Comparison of ENCODE assay signal across 26 mouse cellular contexts in the genomic region with DNA sequence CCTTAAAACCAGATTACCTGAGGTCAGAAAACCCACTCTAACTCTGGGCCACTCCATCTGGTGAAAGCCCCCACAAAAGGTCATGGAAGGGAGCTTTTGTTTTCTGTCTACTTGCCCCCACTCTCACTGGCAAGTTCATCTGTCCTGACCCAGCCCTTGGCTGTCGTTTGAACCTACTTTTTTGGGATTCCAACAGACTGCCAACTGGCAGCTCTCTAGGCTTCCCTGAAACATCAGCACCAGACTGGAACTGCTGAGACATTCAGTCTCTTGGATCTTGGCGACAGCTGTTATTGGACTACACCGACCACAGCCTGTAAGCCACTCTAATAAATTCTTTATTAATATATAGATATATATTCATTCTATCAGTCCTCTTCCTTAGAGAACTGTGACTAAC. TPM values are rescaled to one million over a fixed set of nuclear protein-coding genes. Genes with fewer than 3 reads are reported as not detected.
A peak's percentile ranks its signal among the peaks of the same experiment; 100 is the strongest.
DNase-seq lines count a peak whose midpoint lies in the region; ATAC-seq and TF ChIP-seq lines count a peak whose summit lies in the region.
"Had no signal": no experiment of that assay in that cellular context is flagged by ENCODE, and none has a peak within 500 bp of the region (broad histone marks: within the 10 kb centered on the region; RNA-seq: fewer than 3 reads in every experiment).

No protein-coding gene starts in this region.

- peaks cover 14% of the 10 kb centered on the region; the same call in 1 of the 2 replicates for H3K4me1 ChIP-seq in liver, adult 2 months (ENCODE audit: control insufficient read depth, insufficient read depth, low read length)
- no peaks in the 10 kb centered on the region for H3K4me1 ChIP-seq in forebrain, embryonic 11.5 days (replicated peaks; ENCODE audit: control insufficient read depth, insufficient read depth, low read length)
- H3K4me1 ChIP-seq: embryonic facial prominence, embryonic 12.5 days; embryonic facial prominence, embryonic 15.5 days; forebrain, embryonic 13.5 days had no signal

- peaks cover 3% of the 10 kb centered on the region; the same call in 1 of the 2 replicates for H3K36me3 ChIP-seq in liver, adult 2 months (ENCODE audit: control insufficient read depth, insufficient read depth, low read length)
- no peaks in the 10 kb centered on the region; the same call in 1 of the 2 replicates for H3K36me3 ChIP-seq in macrophage (ENCODE audit: inconsistent target)
- no peaks in the 10 kb centered on the region; the same call in 1 of the 2 replicates for H3K36me3 ChIP-seq in forebrain, embryonic 11.5 days (ENCODE audit: control insufficient read depth, insufficient read depth, low read length)

- H3K4me2 ChIP-seq in forebrain, embryonic 11.5 days (ENCODE audit: low read depth, low read length, severe bottlenecking): no peak overlapping the region
- H3K4me2 ChIP-seq: embryonic facial prominence, embryonic 12.5 days; embryonic facial prominence, embryonic 15.5 days; forebrain, embryonic 13.5 days; heart, embryonic 12.5 days; heart, embryonic 15.5 days; hindbrain, embryonic 14.5 days had no signal

- TF ChIP-seq POLR2A in liver, adult 2 months (IDR thresholded peaks at IDR 0.05; ENCODE audit: extremely low read depth, insufficient read depth, low read length): no peak

- peak; percentile 4 to 22 for DNase-seq in gastrocnemius, adult 8-10 months (ENCODE audit: low spot score in 2 of 2)
- DNase-seq in gastrocnemius, postnatal 36 days: no peak
- peak; percentile 53 for DNase-seq in liver, adult 2 months (ENCODE audit: extremely low read depth, low read depth, low spot score)
- DNase-seq in liver: no peak
- peak; percentile 10 for DNase-seq in gastrocnemius, postnatal 14 days
- no peak for DNase-seq in right cerebral cortex, postnatal 10 days (ENCODE audit: low spot score in 2 of 2)
- no peak for DNase-seq in forebrain, embryonic 11.5 days (ENCODE audit: low spot score)
- DNase-seq: adrenal gland, adult 2 months; adrenal gland, postnatal 14 days; cerebellum, adult 2 months; cerebellum, adult 9-11 months; cerebellum, postnatal 25 days; heart, postnatal 4 days; kidney, adult 18-20 months had no signal

- no peak for TF ChIP-seq CTCF in liver, adult 2 months (IDR thresholded peaks at IDR 0.05; ENCODE audit: low read depth, low read length)

- no peak overlapping the region for H3K9ac ChIP-seq in liver, adult 2 months (ENCODE audit: low read depth, low read length)
- no peak overlapping the region for H3K9ac ChIP-seq in forebrain, embryonic 11.5 days (ENCODE audit: low read length)
- H3K9ac ChIP-seq: embryonic facial prominence, embryonic 12.5 days; embryonic facial prominence, embryonic 15.5 days; forebrain, embryonic 13.5 days; heart, embryonic 12.5 days; heart, embryonic 15.5 days; hindbrain, embryonic 14.5 days had no signal

- no peak overlapping the region for H3K27ac ChIP-seq in liver, adult 2 months (replicated peaks; ENCODE audit: insufficient read depth, low read depth, low read length)
- H3K27ac ChIP-seq in macrophage: peak overlapping the region; percentile 98
- H3K27ac ChIP-seq in forebrain, embryonic 11.5 days (ENCODE audit: low read depth, low read length): no peak overlapping the region
- H3K27ac ChIP-seq: embryonic facial prominence, embryonic 12.5 days; embryonic facial prominence, embryonic 15.5 days; forebrain, embryonic 13.5 days; heart, embryonic 15.5 days; hindbrain, embryonic 14.5 days; hindbrain, postnatal 0 days had no signal

- no peaks in the 10 kb centered on the region for H3K9me3 ChIP-seq in forebrain, embryonic 11.5 days (ENCODE audit: control insufficient read depth, low read length)
- H3K9me3 ChIP-seq: embryonic facial prominence, embryonic 12.5 days; embryonic facial prominence, embryonic 15.5 days; forebrain, embryonic 13.5 days; heart, embryonic 12.5 days; heart, embryonic 15.5 days had no signal

- no peaks in the 10 kb centered on the region for H3K27me3 ChIP-seq in liver, adult 2 months (ENCODE audit: control insufficient read depth, insufficient read depth, low read length)
- H3K27me3 ChIP-seq in forebrain, embryonic 11.5 days (ENCODE audit: control insufficient read depth, insufficient read depth, low read length): no peaks in the 10 kb centered on the region
- H3K27me3 ChIP-seq: embryonic facial prominence, embryonic 12.5 days; embryonic facial prominence, embryonic 15.5 days; forebrain, embryonic 13.5 days; heart, embryonic 12.5 days; heart, embryonic 15.5 days had no signal

- intact Hi-C loops in gastrocnemius, postnatal 36 days (cut with DNase I): no loop called here
- intact Hi-C loops in gastrocnemius, postnatal 14 days (cut with DNase I; ENCODE audit: low total_unique reads): no loop called here

- ATAC-seq in forebrain, embryonic 11.5 days (replicated peaks; ENCODE audit: low FRiP score): no peak
- ATAC-seq: CD4-positive, CD25-positive, alpha-beta regulatory T cell, adult 4 months; forebrain, embryonic 13.5 days; forebrain, embryonic 16.5 days; hindbrain, postnatal 0 days; inflammation-experienced regulatory T-cells, adult 6 months; intestine, embryonic 16.5 days had no signal

- peaks cover 28% of the 10 kb centered on the region for H3K79me2 ChIP-seq in liver, adult 2 months (ENCODE audit: control insufficient read depth, insufficient read depth, low read length)
- H3K79me2 ChIP-seq in macrophage (ENCODE audit: inconsistent target): peaks cover 89% of the 10 kb centered on the region

- 30% methylated on average over 3 of the region's 3 CpGs for WGBS in liver, adult 2 months
- 90% methylated on average over 3 of the region's 3 CpGs for WGBS in macrophage (ENCODE audit: missing documents)
- 93% methylated on average over 3 of the region's 3 CpGs for WGBS in forebrain, embryonic 11.5 days

- H3K4me3 ChIP-seq in liver, adult 2 months (ENCODE audit: insufficient read depth, low read depth, low read length): no peak overlapping the region
- H3K4me3 ChIP-seq in macrophage (ENCODE audit: inconsistent target): no peak overlapping the region
- H3K4me3 ChIP-seq in forebrain, embryonic 11.5 days (ENCODE audit: low read depth, low read length): no peak overlapping the region
- H3K4me3 ChIP-seq: embryonic facial prominence, embryonic 12.5 days; embryonic facial prominence, embryonic 15.5 days; forebrain, embryonic 13.5 days; heart, embryonic 12.5 days; heart, embryonic 15.5 days had no signal

RNA-seq across cellular contexts. Expression of gene Ube2l3, which starts 19.4 kb away (rescaled TPM):
- 100 to 1,000 TPM; 119 to 134 (median 127) TPM for total RNA-seq in gastrocnemius, adult 8-10 months (2022)
- 100 to 1,000 TPM; 130 to 135 TPM for total RNA-seq in gastrocnemius, postnatal 36 days (2021)
- total RNA-seq in liver, adult 2 months (2014; rRNA removed): 33.8 and 34.7 TPM in 2 replicates
- polyA plus RNA-seq in liver, adult 2 months (2012; rRNA removed): 45.7 and 54.0 TPM in 2 replicates
- total RNA-seq in gastrocnemius, postnatal 14 days (2021): 100 to 1,000 TPM; 144 TPM
- 10 to 100 TPM; 28.9 to 86.2 (median 49.7) TPM for total RNA-seq in macrophage (2018; cell fraction: chromatin; rRNA removed)
- 100 to 1,000 TPM; 225 to 367 (median 264) TPM for total RNA-seq in macrophage (2018; cell fraction: cytosol; rRNA removed)
- total RNA-seq in macrophage (2018; cell fraction: nucleus; rRNA removed): 10 to 100 TPM; 29.9 to 94.3 (median 69.2) TPM
- polyA plus RNA-seq in macrophage (2018): 216 to 529 TPM (median 268 TPM) in 3 replicates
- polyA plus RNA-seq in forebrain, embryonic 11.5 days (2014; fragmentation: Nextera tagmentation; extraction: Ambion mirVana): 379 and 399 TPM in 2 replicates

RNA-seq across cellular contexts. Expression of gene Rimbp3, which starts 25.4 kb away (rescaled TPM):
- total RNA-seq in gastrocnemius, adult 8-10 months (2022): under 1 TPM in 2 of 4 experiments, not detected in 2; 0.05 TPM
- not detected for total RNA-seq in gastrocnemius, postnatal 36 days (2021)
- total RNA-seq in liver, adult 2 months (2014; rRNA removed): not detected in 2 replicates
- polyA plus RNA-seq in liver, adult 2 months (2012; rRNA removed): not detected in 2 replicates
- total RNA-seq in gastrocnemius, postnatal 14 days (2021): under 1 TPM in 1 of 2 experiments, not detected in 1; 0.10 TPM
- total RNA-seq in macrophage (2018; cell fraction: chromatin; rRNA removed): under 1 TPM in 8 of 26 experiments, not detected in 18; 0.12 to 0.18 (median 0.15) TPM
- not detected for total RNA-seq in macrophage (2018; cell fraction: cytosol; rRNA removed)
- under 1 TPM in 5 of 26 experiments, not detected in 21; 0.08 to 0.25 (median 0.18) TPM for total RNA-seq in macrophage (2018; cell fraction: nucleus; rRNA removed)
- polyA plus RNA-seq in macrophage (2018): not detected in 3 replicates
- polyA plus RNA-seq in forebrain, embryonic 11.5 days (2014; fragmentation: Nextera tagmentation; extraction: Ambion mirVana): 1.6 and 1.9 TPM in 2 replicates
- polyA plus RNA-seq: adrenal gland, adult 2 months; CD4-positive, CD25-positive, alpha-beta regulatory T cell, adult 4 months had no signal

RNA-seq across cellular contexts. Expression of gene Ccdc116, which starts 36.0 kb away (rescaled TPM):
- total RNA-seq in gastrocnemius, adult 8-10 months (2022): under 1 TPM in 1 of 4 experiments, not detected in 3; 0.10 TPM
- total RNA-seq in gastrocnemius, postnatal 36 days (2021): under 1 TPM in 1 of 2 experiments, not detected in 1; 0.26 TPM
- 0.07 TPM in 1 of 2 replicates, not detected in the other for total RNA-seq in liver, adult 2 months (2014; rRNA removed)
- 0.05 and 0.07 TPM in 2 replicates for polyA plus RNA-seq in liver, adult 2 months (2012; rRNA removed)
- under 1 TPM in 1 of 2 experiments, not detected in 1; 0.13 TPM for total RNA-seq in gastrocnemius, postnatal 14 days (2021)
- total RNA-seq in macrophage (2018; cell fraction: chromatin; rRNA removed): 1 to 10 TPM in 9 of 26 experiments, under 1 TPM in 17; 0.20 to 2.2 (median 0.70) TPM
- under 1 TPM in 14 of 26 experiments, not detected in 12; 0.03 to 0.32 (median 0.05) TPM for total RNA-seq in macrophage (2018; cell fraction: cytosol; rRNA removed)
- total RNA-seq in macrophage (2018; cell fraction: nucleus; rRNA removed): 1 to 10 TPM in 6 of 26 experiments, under 1 TPM in 18, not detected in 2; 0.36 to 1.8 (median 0.62) TPM
- 0.03 to 0.11 TPM in 2 of 3 replicates, not detected in the other for polyA plus RNA-seq in macrophage (2018)
- 0.61 and 0.97 TPM in 2 replicates for polyA plus RNA-seq in forebrain, embryonic 11.5 days (2014; fragmentation: Nextera tagmentation; extraction: Ambion mirVana)
- total RNA-seq: adrenal gland, postnatal 14 days had no signal

RNA-seq across cellular contexts. Expression of gene Ydjc, which starts 38.6 kb away (rescaled TPM):
- under 1 TPM in 1 of 4 experiments, not detected in 3; 0.22 TPM for total RNA-seq in gastrocnemius, adult 8-10 months (2022)
- total RNA-seq in gastrocnemius, postnatal 36 days (2021): under 1 TPM in 1 of 2 experiments, not detected in 1; 0.20 TPM
- 0.28 and 0.94 TPM in 2 replicates for total RNA-seq in liver, adult 2 months (2014; rRNA removed)
- polyA plus RNA-seq in liver, adult 2 months (2012; rRNA removed): 0.22 and 0.48 TPM in 2 replicates
- under 1 TPM; 0.40 to 0.53 TPM for total RNA-seq in gastrocnemius, postnatal 14 days (2021)
- 1 to 10 TPM in 13 of 26 experiments, under 1 TPM in 8, not detected in 5; 0.44 to 4.1 (median 1.3) TPM for total RNA-seq in macrophage (2018; cell fraction: chromatin; rRNA removed)
- total RNA-seq in macrophage (2018; cell fraction: cytosol; rRNA removed): 1 to 10 TPM; 1.3 to 3.9 (median 2.1) TPM
- total RNA-seq in macrophage (2018; cell fraction: nucleus; rRNA removed): 1 to 10 TPM in 14 of 26 experiments, under 1 TPM in 12; 0.35 to 9.0 (median 1.0) TPM
- 1.3 to 7.1 TPM (median 2.0 TPM) in 3 replicates for polyA plus RNA-seq in macrophage (2018)
- 5.7 and 6.0 TPM in 2 replicates for polyA plus RNA-seq in forebrain, embryonic 11.5 days (2014; fragmentation: Nextera tagmentation; extraction: Ambion mirVana)

RNA-seq across cellular contexts. Expression of gene Hic2, which starts 50.4 kb away (rescaled TPM):
- total RNA-seq in gastrocnemius, adult 8-10 months (2022): 1 to 10 TPM; 1.1 to 1.5 (median 1.4) TPM
- total RNA-seq in gastrocnemius, postnatal 36 days (2021): 1 to 10 TPM; 1.1 to 1.3 TPM
- total RNA-seq in liver, adult 2 months (2014; rRNA removed): 0.83 and 1.2 TPM in 2 replicates
- polyA plus RNA-seq in liver, adult 2 months (2012; rRNA removed): 0.87 and 1.1 TPM in 2 replicates
- total RNA-seq in gastrocnemius, postnatal 14 days (2021): 1 to 10 TPM; 1.1 to 1.2 TPM
- 1 to 10 TPM; 2.1 to 8.8 (median 4.5) TPM for total RNA-seq in macrophage (2018; cell fraction: chromatin; rRNA removed)
- 1 to 10 TPM in 18 of 26 experiments, under 1 TPM in 8; 0.50 to 2.3 (median 1.2) TPM for total RNA-seq in macrophage (2018; cell fraction: cytosol; rRNA removed)
- 1 to 10 TPM; 1.6 to 6.8 (median 3.2) TPM for total RNA-seq in macrophage (2018; cell fraction: nucleus; rRNA removed)
- polyA plus RNA-seq in macrophage (2018): 1.1 to 1.4 TPM (median 1.4 TPM) in 3 replicates
- polyA plus RNA-seq in forebrain, embryonic 11.5 days (2014; fragmentation: Nextera tagmentation; extraction: Ambion mirVana): 10.7 and 11.3 TPM in 2 replicates

Comparison
In these comparisons a context has a peak if more than half of its experiments do, and no peak if none do; other contexts are left out.
1. DNase-seq: peak in gastrocnemius, adult 8-10 months (2 of 2), liver, adult 2 months (single experiment) and gastrocnemius, postnatal 14 days (single experiment); none in gastrocnemius, postnatal 36 days (0 of 2), liver (single experiment), right cerebral cortex, postnatal 10 days (0 of 2) and forebrain, embryonic 11.5 days (single experiment).